Mouse (Mus musculus) gonadal fat pad, adult 2 months (tissue): ENCODE measurements around the gene Fes. TPM values are rescaled to one million over a fixed set of nuclear protein-coding genes. Genes with fewer than 3 reads are reported as not detected.
"Not testable (repeated sequence)": the region's sequence is repeated elsewhere in the genome, so short reads cannot be mapped to it uniquely, and the experiment has no call there.

Experiments used
- DNase-seq: peaks from one replicate; pipeline ENCODE4 v3.0.0-alpha.2; 2012; ENCODE audit warnings: low read depth
- polyA plus RNA-seq: library from polyadenylated mRNA; depleted of rRNA; stranded (reverse); fragments of >200 nt; gene quantifications from 2 replicates; pipeline ENCODE4 v1.2.3, GENCODE M21; 2012

Gene Fes
- polyA plus RNA-seq, 1 experiment = 23.9 TPM

- no peak for DNase-seq
Measured at GRCm38 (mm10) chr7:80404101-80404894, 16.6 kb upstream of the Fes start.

- no peak for DNase-seq
Measured at GRCm38 (mm10) chr7:80403551-80403950, 15.8 kb upstream of the Fes start.

- DNase-seq = no peak
Measured at GRCm38 (mm10) chr7:80402651-80403321, 15.0 kb upstream of the Fes start.

GRCm38 (mm10) chr7:80401860-80402641 is 14.3 kb upstream of the Fes start:
- DNase-seq = no peak

- no peak for DNase-seq
Measured at GRCm38 (mm10) chr7:80401041-80401859, 13.5 kb upstream of the Fes start.

- no peak for DNase-seq
Measured at GRCm38 (mm10) chr7:80400571-80400970, 12.8 kb upstream of the Fes start.

- DNase-seq = no peak
Measured at GRCm38 (mm10) chr7:80400099-80400498, 12.4 kb upstream of the Fes start.

GRCm38 (mm10) chr7:80398654-80399444 is 11.1 kb upstream of the Fes start:
- no peak for DNase-seq

- DNase-seq = no peak
Measured at GRCm38 (mm10) chr7:80397986-80398385, 10.2 kb upstream of the Fes start.

GRCm38 (mm10) chr7:80396427-80396826 is 8.7 kb upstream of the Fes start:
- DNase-seq = not testable (repeated sequence)

- DNase-seq = no peak
Measured at GRCm38 (mm10) chr7:80394600-80394999, 6.9 kb upstream of the Fes start.

GRCm38 (mm10) chr7:80392119-80392518 is 4.4 kb upstream of the Fes start:
- DNase-seq = no peak

GRCm38 (mm10) chr7:80387033-80387632 is 613 bp downstream of the Fes start:
- DNase-seq = no peak

GRCm38 (mm10) chr7:80386235-80386930 is 1.4 kb downstream of the Fes start:
- DNase-seq = no peak

GRCm38 (mm10) chr7:80382919-80383318 is 4.8 kb downstream of the Fes start:
- DNase-seq = no peak

- no peak for DNase-seq
Measured at GRCm38 (mm10) chr7:80379531-80379930, 8.2 kb downstream of the Fes start.

- no peak for DNase-seq
Measured at GRCm38 (mm10) chr7:80377471-80377870, 10.3 kb downstream of the Fes start.

- no peak for DNase-seq
Measured at GRCm38 (mm10) chr7:80376192-80376591, 11.6 kb downstream of the Fes start.

GRCm38 (mm10) chr7:80375376-80376039 is 12.2 kb downstream of the Fes start:
- no peak for DNase-seq
